Mouse (Mus musculus) heart, embryonic 11.5 days (tissue): Measurements from ENCODE around the gene Prkcg. TPM values are rescaled to one million over a fixed set of nuclear protein-coding genes. Genes with fewer than 3 reads are reported as not detected.
"Not testable (repeated sequence)": the region's sequence is repeated elsewhere in the genome, so short reads cannot be mapped to it uniquely, and the experiment has no call there.

Source experiments
- ATAC-seq: fragments of 200-750 bp; cut with Nextera tagmentation; replicated peaks from 2 replicates; pipeline ENCODE4 v1.8.0; 2017; ENCODE audit warnings: moderate library complexity; ENCODE audit not compliant: insufficient number of reproducible peaks, low FRiP score, low TSS enrichment
- H3K27ac ChIP-seq: fragments of 300-500 bp; sonication (generic); 2 replicates; pipeline ENCODE4 v1.5.1; 2014; ENCODE audit warnings: mild to moderate bottlenecking, low read depth, low read length
- H3K27me3 ChIP-seq: fragments of 300-500 bp; sonication (generic); 2 replicates; pipeline ENCODE4 v1.6.1; 2014; ENCODE audit warnings: mild to moderate bottlenecking, low read length, mixed read lengths; ENCODE audit not compliant: control insufficient read depth, insufficient read depth
- H3K36me3 ChIP-seq: fragments of 300-500 bp; sonication (generic); 2 replicates; pipeline ENCODE4 v1.6.1; 2014; ENCODE audit warnings: mild to moderate bottlenecking, low read length, moderate library complexity, mixed read lengths; ENCODE audit not compliant: control insufficient read depth, insufficient read depth
- H3K4me1 ChIP-seq: fragments of 300-500 bp; sonication (generic); 2 replicates; pipeline ENCODE4 v1.6.1; 2014; ENCODE audit warnings: low read length; ENCODE audit not compliant: control insufficient read depth, insufficient read depth
- H3K4me2 ChIP-seq: fragments of 300-500 bp; sonication (generic); 2 replicates; pipeline ENCODE4 v1.6.1; 2014; ENCODE audit warnings: mild to moderate bottlenecking, moderate library complexity
- H3K4me3 ChIP-seq: fragments of 300-500 bp; sonication (generic); 2 replicates; pipeline ENCODE4 v1.5.1; 2014; ENCODE audit warnings: low read depth, low read length
- H3K9ac ChIP-seq: fragments of 300-500 bp; sonication (generic); 2 replicates; pipeline ENCODE4 v1.6.1; 2014; ENCODE audit warnings: mild to moderate bottlenecking, low read depth, low read length, moderate library complexity
- H3K9me3 ChIP-seq: fragments of 300-500 bp; sonication (generic); replicated peaks from 2 replicates; pipeline ENCODE4 v1.6.1; 2016; ENCODE audit warnings: low read length; ENCODE audit not compliant: control insufficient read depth
- WGBS: fragments of 180-500 bp; shearing (Covaris S2); extraction: QIAGEN DNeasy Blood & Tissue Kit; methylation state at CpG from one replicate; pipeline ENCODE4 v1.1.7; 2014; ENCODE audit not compliant: insufficient replicate concordance; 5-methylcytosine and 5-hydroxymethylcytosine counted together
- polyA plus RNA-seq: library from polyadenylated mRNA; unstranded; fragments of >200 nt; fragmentation: Nextera tagmentation; extraction: Ambion mirVana; gene quantifications from 2 replicates; pipeline ENCODE4 v1.2.1, GENCODE M21; 2014

The Prkcg gene
- polyA plus RNA-seq, 1 experiment from 2014 or later = 0.14 TPM

DNA sequence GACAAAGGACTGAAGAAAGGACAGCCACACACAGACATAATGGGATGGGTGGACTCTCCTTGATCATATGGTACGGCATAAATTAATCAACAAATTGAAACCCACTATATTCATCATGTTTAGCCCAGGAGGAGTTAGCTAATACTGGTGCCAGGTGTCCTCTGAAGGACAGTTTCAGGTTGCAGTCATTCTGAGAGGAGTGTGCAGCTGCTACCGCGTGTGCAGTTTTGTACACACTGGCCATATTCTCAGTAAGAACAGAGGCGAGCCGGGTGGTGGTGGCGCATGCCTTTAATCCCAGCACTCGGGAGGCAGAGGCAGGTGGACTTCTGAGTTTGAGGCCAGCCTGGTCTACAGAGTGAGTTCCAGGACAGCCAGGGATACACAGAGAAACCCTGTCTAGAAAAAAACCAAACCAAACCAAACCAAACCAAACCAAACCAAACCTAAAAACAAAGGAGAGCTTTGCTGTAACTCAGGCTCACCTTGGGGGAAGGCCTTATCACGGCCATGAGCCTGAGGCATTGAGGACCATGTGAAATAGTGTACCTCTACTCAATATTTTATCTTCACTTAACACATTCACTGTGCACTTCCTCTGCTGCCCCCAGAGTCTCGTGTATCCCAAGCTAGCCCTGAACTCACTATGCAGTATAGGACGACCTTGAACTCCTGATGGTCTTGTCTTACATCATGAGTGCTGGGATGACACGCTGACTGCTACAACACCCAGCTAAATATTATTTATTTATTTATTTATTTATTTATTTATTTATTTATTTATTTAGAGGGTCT is 5.7 kb upstream of the Prkcg start:
- H3K36me3 ChIP-seq = no peaks in the 10 kb centered on the region
- no peak overlapping the region for H3K9ac ChIP-seq
- no peak overlapping the region for H3K4me2 ChIP-seq
- H3K4me1 ChIP-seq = 0 out of 2 replicates have a peak, but pooled peaks cover 4% of the 10 kb centered on the region
- 82% methylated on average over 11 of the region's 11 CpGs for WGBS
- no peaks in the 10 kb centered on the region for H3K9me3 ChIP-seq
- no peak overlapping the region for H3K4me3 ChIP-seq
- H3K27ac ChIP-seq = no peak overlapping the region
- ATAC-seq = no peak
- H3K27me3 ChIP-seq = no peaks in the 10 kb centered on the region

- Histone ChIP-seq H3K27me3 (no peaks in the 10 kb centered on the region), H3K36me3 (no peaks in the 10 kb centered on the region), H3K27ac (no peak overlapping the region), H3K4me1 (peaks cover 5% of the 10 kb centered on the region; the same call in 1 of the 2 replicates), H3K9ac (no peak overlapping the region), H3K4me2 (no peak overlapping the region), H3K9me3 (no peaks in the 10 kb centered on the region), H3K4me3 (no peak overlapping the region)
- 86% methylated on average over 10 of the region's 10 CpGs for WGBS
- ATAC-seq = no peak
These were observed 4.4 kb upstream of the Prkcg start for GRCm38 (mm10) chr7:3284604-3285003.

- Histone ChIP-seq H3K9me3 (no peaks in the 10 kb centered on the region), H3K27ac (no peak overlapping the region), H3K36me3 (no peaks in the 10 kb centered on the region), H3K9ac (no peak overlapping the region), H3K4me2 (no peak overlapping the region), H3K27me3 (no peaks in the 10 kb centered on the region), H3K4me3 (no peak overlapping the region), H3K4me1 (peaks cover 4% of the 10 kb centered on the region; the same call in 1 of the 2 replicates)
- ATAC-seq = no peak
- WGBS = 93% methylated on average over 5 of the region's 5 CpGs
These were observed 2.9 kb upstream of the Prkcg start for GRCm38 (mm10) chr7:3286036-3286435.

GRCm38 (mm10) chr7:3287186-3287585 is 1.8 kb upstream of the Prkcg start:
- Histone ChIP-seq H3K27me3 (no peaks in the 10 kb centered on the region), H3K27ac (no peak overlapping the region), H3K4me2 (no peak overlapping the region), H3K9ac (no peak overlapping the region), H3K4me1 (peaks cover 10% of the 10 kb centered on the region; the same call in 1 of the 2 replicates), H3K4me3 (no peak overlapping the region), H3K9me3 (no peaks in the 10 kb centered on the region), H3K36me3 (no peaks in the 10 kb centered on the region)
- WGBS = 76% methylated on average over 7 of the region's 7 CpGs
- ATAC-seq = no peak

DNA sequence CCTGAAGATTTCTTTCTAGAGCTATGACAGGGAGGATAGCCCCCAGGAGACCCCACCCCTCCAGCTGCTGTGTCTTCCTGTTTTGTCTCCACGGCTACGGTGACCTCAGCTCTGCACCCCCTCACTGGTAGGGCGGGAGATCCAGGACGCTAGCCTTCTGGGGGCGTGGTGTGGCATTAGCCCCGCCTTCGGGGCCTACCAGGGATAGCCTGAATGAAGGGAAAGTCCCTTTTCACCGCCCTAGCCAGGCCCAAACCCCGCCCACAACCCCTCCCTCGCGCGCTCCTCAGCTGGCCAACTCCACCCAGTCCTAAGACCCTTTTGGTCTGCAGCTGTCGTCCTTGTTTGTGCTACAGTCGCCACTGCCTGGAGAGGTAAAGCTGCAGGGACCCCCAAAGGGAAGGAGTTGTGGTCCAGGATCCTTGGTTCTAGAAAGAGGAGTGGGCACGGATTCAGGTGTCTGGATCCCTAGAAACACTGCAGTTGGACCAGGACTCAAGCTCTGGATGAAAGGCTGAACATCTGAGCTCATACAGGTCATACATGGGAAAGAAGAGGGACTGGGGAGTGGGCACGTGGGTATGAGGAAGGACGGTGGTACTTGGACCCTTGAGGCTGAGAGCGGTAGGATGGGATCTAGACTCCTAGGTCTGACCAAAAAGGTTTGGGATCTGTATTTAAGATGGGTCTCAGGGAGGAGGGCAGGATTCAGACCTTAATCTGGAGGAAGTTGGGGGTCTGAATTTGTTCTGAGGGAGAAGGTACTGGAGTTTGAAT is 1.5 kb downstream of the Prkcg start:
- ATAC-seq = peak; percentile 86
- Histone ChIP-seq H3K4me2 (peak overlapping the region; percentile 83), H3K9me3 (no peaks in the 10 kb centered on the region), H3K4me1 (peaks cover 22% of the 10 kb centered on the region; the same call in 1 of the 2 replicates), H3K27ac (peak overlapping the region; percentile 96), H3K27me3 (no peaks in the 10 kb centered on the region), H3K9ac (peak overlapping the region; percentile 84), H3K36me3 (peaks cover 6% of the 10 kb centered on the region), H3K4me3 (peak overlapping the region; percentile 62)
- WGBS = 0% methylated on average over 18 of the region's 18 CpGs

DNA sequence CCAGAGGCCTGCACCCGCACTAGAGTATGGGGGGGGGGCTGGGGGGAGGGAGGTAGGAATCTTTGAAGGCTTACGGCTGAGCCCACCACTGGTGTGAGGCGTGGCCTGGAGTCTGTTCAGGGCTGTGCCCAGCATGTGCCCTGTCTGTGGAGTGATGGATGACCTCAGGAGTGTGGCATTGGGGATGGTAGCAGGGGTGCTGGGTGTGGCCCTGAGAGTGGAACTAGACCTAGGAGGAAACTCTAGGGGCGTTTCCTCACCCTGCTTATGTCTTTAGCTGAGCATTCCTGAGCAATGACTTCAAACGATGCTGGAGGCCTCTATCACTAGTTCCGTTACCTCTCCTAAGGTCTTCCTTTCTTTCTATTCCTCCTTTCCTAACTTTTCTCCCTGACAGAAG is 2.2 kb downstream of the Prkcg start:
- H3K9me3 ChIP-seq = no peaks in the 10 kb centered on the region
- WGBS = 12% methylated on average over 6 of the region's 6 CpGs
- peak overlapping the region; percentile 62 for H3K4me3 ChIP-seq
- peak overlapping the region; percentile 83 for H3K4me2 ChIP-seq
- H3K9ac ChIP-seq = peak overlapping the region; percentile 84
- H3K27ac ChIP-seq = peak overlapping the region; percentile 96
- peaks cover 22% of the 10 kb centered on the region; the same call in 1 of the 2 replicates for H3K4me1 ChIP-seq
- H3K36me3 ChIP-seq = peaks cover 6% of the 10 kb centered on the region
- ATAC-seq = peak; percentile 12; the same call in 1 of the 2 replicates
- no peaks in the 10 kb centered on the region for H3K27me3 ChIP-seq

- ATAC-seq = no peak
- peak overlapping the region; percentile 62 for H3K4me3 ChIP-seq
- 54% methylated on average over 3 of the region's 3 CpGs for WGBS
- H3K27ac ChIP-seq = peak overlapping the region; percentile 96
- peak overlapping the region; percentile 84 for H3K9ac ChIP-seq
- H3K9me3 ChIP-seq = no peaks in the 10 kb centered on the region
- H3K4me1 ChIP-seq = peaks cover 24% of the 10 kb centered on the region; the same call in 1 of the 2 replicates
- H3K4me2 ChIP-seq = peak overlapping the region; percentile 83
- peaks cover 6% of the 10 kb centered on the region for H3K36me3 ChIP-seq
- no peaks in the 10 kb centered on the region for H3K27me3 ChIP-seq
These were observed 2.8 kb downstream of the Prkcg start for GRCm38 (mm10) chr7:3291764-3292163.

DNA sequence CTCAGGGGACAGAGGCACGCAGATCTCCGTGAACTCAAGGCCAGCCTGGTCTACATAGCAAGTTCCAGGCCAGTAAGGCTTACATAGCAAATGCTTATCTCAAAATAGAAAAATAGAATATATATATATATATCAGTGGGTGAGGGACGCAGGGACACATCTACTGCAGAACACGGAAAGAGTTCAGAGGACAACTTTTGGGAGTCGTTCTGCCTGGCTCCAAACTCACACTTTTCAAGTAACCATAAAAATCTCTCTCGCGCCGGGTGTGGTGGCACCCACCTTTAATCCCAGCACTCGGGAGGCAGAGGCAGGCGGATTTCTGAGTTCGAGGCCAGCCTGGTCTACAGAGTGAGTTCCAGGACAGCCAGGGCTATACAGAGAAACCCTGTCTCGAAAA is 3.3 kb downstream of the Prkcg start:
- peak overlapping the region; percentile 83 for H3K4me2 ChIP-seq
- ATAC-seq, H3K9me3 ChIP-seq, H3K27me3 ChIP-seq: not testable (repeated sequence)
- peak overlapping the region; percentile 96 for H3K27ac ChIP-seq
- 62% methylated on average over 10 of the region's 12 CpGs for WGBS
- peaks cover 29% of the 10 kb centered on the region; the same call in 1 of the 2 replicates for H3K4me1 ChIP-seq
- peak overlapping the region; percentile 84; the same call in 1 of the 2 replicates for H3K9ac ChIP-seq
- H3K36me3 ChIP-seq = peaks cover 10% of the 10 kb centered on the region
- H3K4me3 ChIP-seq = peak overlapping the region; percentile 62
